Mouse (Mus musculus) spleen, postnatal 10 days (tissue): Measurements from ENCODE around the gene Ensa.

Experiments used
- DNase-seq, 2 experiments: peaks; one replicate each; pipeline ENCODE4 v3.0.0; 2021 to 2022; ENCODE audit warnings: low spot score in 2 of 2

Ensa gene

GRCm38 (mm10) chr3:95679551-95679950, 54.8 kb downstream of the Ensa start:
- DNase-seq, result no peak

- no peak for DNase-seq
These were observed 55.9 kb downstream of the Ensa start for GRCm38 (mm10) chr3:95680673-95681072.

DNA sequence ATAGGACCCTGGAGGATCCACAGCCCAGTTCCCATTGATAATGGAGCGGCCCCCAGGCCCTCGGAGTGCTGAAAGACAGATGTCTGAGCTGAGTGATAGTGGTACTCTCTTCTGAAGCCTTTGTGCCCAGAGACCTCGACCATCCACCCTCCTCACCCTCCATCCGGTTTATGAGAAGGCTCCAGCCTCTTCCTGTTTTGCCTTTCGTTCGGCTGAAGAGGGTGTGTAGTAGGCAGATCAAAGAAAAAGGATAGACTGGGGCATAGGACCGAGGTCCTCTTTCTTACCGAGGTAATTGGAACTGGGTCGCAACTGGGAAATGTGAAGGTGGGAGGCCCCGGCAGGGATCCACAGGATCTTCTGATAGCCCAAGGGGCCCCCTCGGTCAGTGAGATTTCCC, 56.6 kb downstream of the Ensa start:
- no peak for DNase-seq
